Comparison of ENCODE assay signal across 8 mouse cellular contexts in genomic region chr19:44069914-44070232, GRCm38 (mm10). TPM values are rescaled to one million over a fixed set of nuclear protein-coding genes. Genes with fewer than 3 reads are reported as not detected.
DNase-seq lines count a peak whose midpoint lies in the region; ATAC-seq and TF ChIP-seq lines count a peak whose summit lies in the region.

No protein-coding gene starts in this region.

- intact Hi-C loops in left cerebral cortex, postnatal 36 days (cut with DNase I), result no loop called here
- intact Hi-C loops in gastrocnemius, postnatal 36 days (cut with DNase I), result no loop called here

- peak overlapping the region; percentile 76 for H3K4me2 ChIP-seq in heart, embryonic 14.5 days (ENCODE audit: low read length)

- no peaks in the 10 kb centered on the region for H3K9me3 ChIP-seq in heart, embryonic 14.5 days (ENCODE audit: control insufficient read depth, low read length)
- H3K9me3 ChIP-seq in ES-E14 (ENCODE audit: control insufficient read depth, insufficient read depth, low read depth, low read length), result no peaks in the 10 kb centered on the region
- no peaks in the 10 kb centered on the region for H3K9me3 ChIP-seq in hindbrain, embryonic 10.5 days

- no peaks in the 10 kb centered on the region for H3K27me3 ChIP-seq in heart, embryonic 14.5 days (ENCODE audit: control insufficient read depth, insufficient read depth, low read length)
- no peaks in the 10 kb centered on the region; the same call in 1 of the 2 replicates for H3K27me3 ChIP-seq in hindbrain, embryonic 10.5 days (ENCODE audit: insufficient read depth, poor library complexity, severe bottlenecking)

- peak overlapping the region; percentile 77 for H3K9ac ChIP-seq in heart, embryonic 14.5 days (ENCODE audit: low read length)
- H3K9ac ChIP-seq in ES-E14 (ENCODE audit: insufficient read depth, low read depth, low read length, poor library complexity, severe bottlenecking), result peak overlapping the region; percentile 80

- H3K36me3 ChIP-seq in heart, embryonic 14.5 days (ENCODE audit: control insufficient read depth, insufficient read depth, low read length), result peaks cover 36% of the 10 kb centered on the region
- H3K36me3 ChIP-seq in ES-E14 (ENCODE audit: control insufficient read depth, insufficient read depth, low read length, poor library complexity, severe bottlenecking) (peaks cover under 1% of the 10 kb centered on the region; the same call in 1 of the 2 replicates), macrophage (ENCODE audit: inconsistent target) (peaks cover 14% of the 10 kb centered on the region; the same call in 1 of the 2 replicates)
- peaks cover 7% of the 10 kb centered on the region for H3K36me3 ChIP-seq in hindbrain, embryonic 10.5 days

- in situ Hi-C loops in ES-E14 (cut with MboI; ENCODE audit: low sequenced_read_pairs in 2 of 2, unreplicated experiment in 2 of 2), result no loop called here

- peaks cover 41% of the 10 kb centered on the region for H3K79me2 ChIP-seq in macrophage (ENCODE audit: inconsistent target)

- ATAC-seq in heart, embryonic 14.5 days (ENCODE audit: insufficient number of reproducible peaks, insufficient read depth, low FRiP score, low read depth), result no peak

- H3K27ac ChIP-seq in heart, embryonic 14.5 days (replicated peaks in 1 of 2; ENCODE audit: control insufficient read depth in 1 of 2, insufficient read depth in 1 of 2, low read depth in 2 of 2, low read length in 2 of 2), result peak overlapping the region; percentile 9 to 33; a peak in 3 of 4 replicates
- no peak overlapping the region for H3K27ac ChIP-seq in ES-E14 (ENCODE audit: insufficient read depth, low read depth, low read length, poor library complexity, severe bottlenecking)
- H3K27ac ChIP-seq in hindbrain, embryonic 10.5 days, result peak overlapping the region; percentile 88
- H3K27ac ChIP-seq in macrophage, result no peak overlapping the region

- WGBS in heart, embryonic 14.5 days, result 13% methylated on average over 4 of the region's 4 CpGs
- WGBS in hindbrain, embryonic 10.5 days, result 7% methylated on average over 4 of the region's 4 CpGs
- 8% methylated on average over 4 of the region's 4 CpGs for WGBS in macrophage (ENCODE audit: missing documents)

- peak overlapping the region; percentile 53 to 71 for H3K4me3 ChIP-seq in heart, embryonic 14.5 days (ENCODE audit: control insufficient read depth in 1 of 2, insufficient read depth in 1 of 2, low read depth in 1 of 2, low read length in 2 of 2)
- H3K4me3 ChIP-seq in ES-E14 (ENCODE audit: insufficient read depth in 1 of 2, low read depth in 1 of 2, low read length in 2 of 2, poor library complexity in 1 of 2, severe bottlenecking in 1 of 2) (peak overlapping the region; percentile 83 to 87), macrophage (ENCODE audit: inconsistent target) (peak overlapping the region; percentile 4; the same call in 1 of the 2 replicates)
- peak overlapping the region; percentile 81 for H3K4me3 ChIP-seq in hindbrain, embryonic 10.5 days

- no peak for DNase-seq in heart, adult 18-20 months
- DNase-seq in ES-E14 (ENCODE audit: low read depth, low spot score), result no peak
- DNase-seq in hindbrain, embryonic 10.5 days (ENCODE audit: low spot score), result no peak
- no peak for DNase-seq in left cerebral cortex, postnatal 36 days (ENCODE audit: low spot score in 2 of 2)
- DNase-seq in gastrocnemius, postnatal 36 days, result no peak
- DNase-seq in thymus, postnatal 0 days (ENCODE audit: low spot score), result no peak

- H3K4me1 ChIP-seq in heart, embryonic 14.5 days (ENCODE audit: control insufficient read depth in 2 of 2, insufficient read depth in 2 of 2, low read length in 2 of 2), result no peaks in the 10 kb centered on the region
- H3K4me1 ChIP-seq in ES-E14 (ENCODE audit: control insufficient read depth in 2 of 2, insufficient read depth in 2 of 2, low read length in 2 of 2, poor library complexity in 1 of 2), result peaks cover 1 to 6% of the 10 kb centered on the region in 2 experiments; a peak in 2 of 4 replicates
- H3K4me1 ChIP-seq in hindbrain, embryonic 10.5 days (replicated peaks), result peaks cover 25% of the 10 kb centered on the region

TF ChIP-seq in ES-E14, 5 proteins besides CTCF, POLR2A, EP300 and RAD21:
- no peak for TF ChIP-seq MAFK (IDR thresholded peaks at IDR 0.05; ENCODE audit: insufficient read depth, low read depth, low read length)
- no peak for TF ChIP-seq CHD2 (IDR thresholded peaks at IDR 0.05; ENCODE audit: low read depth, low read length)

RNA-seq across cellular contexts. Expression of gene Erlin1, which starts 0.3 kb away (rescaled TPM):
- polyA plus RNA-seq in heart, embryonic 14.5 days (2014; fragmentation: Nextera tagmentation; extraction: Ambion mirVana), result 12.2 and 13.9 TPM in 2 replicates
- 10 to 100 TPM in 1 of 2 experiments, 1 to 10 TPM in 1; 9.1 to 11.2 TPM for total RNA-seq in heart, adult 18-20 months (2021)
- 20.9 and 22.7 TPM in 2 replicates for total RNA-seq in ES-E14 (2012; rRNA removed)
- polyA plus RNA-seq in hindbrain, embryonic 10.5 days (2016; fragmentation: Nextera tagmentation; extraction: Ambion mirVana), result 18.5 and 24.3 TPM in 2 replicates
- 10 to 100 TPM; 16.3 to 50.8 (median 29.0) TPM for total RNA-seq in macrophage (2018; cell fraction: chromatin; rRNA removed)
- total RNA-seq in macrophage (2018; cell fraction: cytosol; rRNA removed), result 10 to 100 TPM; 20.6 to 38.4 (median 31.4) TPM
- 10 to 100 TPM; 22.1 to 61.6 (median 38.1) TPM for total RNA-seq in macrophage (2018; cell fraction: nucleus; rRNA removed)
- polyA plus RNA-seq in macrophage (2018), result 27.9 to 30.5 TPM (median 29.9 TPM) in 3 replicates
- total RNA-seq in left cerebral cortex, postnatal 36 days (2021), result 10 to 100 TPM; 20.8 to 23.2 TPM
- total RNA-seq in gastrocnemius, postnatal 36 days (2021), result 1 to 10 TPM; 3.1 to 4.0 TPM
- 14.0 and 15.0 TPM in 2 replicates for polyA plus RNA-seq in thymus, postnatal 0 days (2015; fragmentation: Nextera tagmentation; extraction: Ambion mirVana)

RNA-seq across cellular contexts. Expression of gene Chuk, which starts 37.4 kb away (rescaled TPM):
- 32.2 and 33.9 TPM in 2 replicates for polyA plus RNA-seq in heart, embryonic 14.5 days (2014; fragmentation: Nextera tagmentation; extraction: Ambion mirVana)
- total RNA-seq in heart, adult 18-20 months (2021), result 10 to 100 TPM; 25.8 to 28.0 TPM
- total RNA-seq in ES-E14 (2012; rRNA removed), result 52.9 and 57.4 TPM in 2 replicates
- polyA plus RNA-seq in hindbrain, embryonic 10.5 days (2016; fragmentation: Nextera tagmentation; extraction: Ambion mirVana), result 40.1 and 45.0 TPM in 2 replicates
- total RNA-seq in macrophage (2018; cell fraction: chromatin; rRNA removed), result 100 to 1,000 TPM; 183 to 380 (median 321) TPM
- 10 to 100 TPM; 26.3 to 41.9 (median 35.5) TPM for total RNA-seq in macrophage (2018; cell fraction: cytosol; rRNA removed)
- 100 to 1,000 TPM; 112 to 221 (median 157) TPM for total RNA-seq in macrophage (2018; cell fraction: nucleus; rRNA removed)
- polyA plus RNA-seq in macrophage (2018), result 20.5 to 49.0 TPM (median 40.3 TPM) in 3 replicates
- 10 to 100 TPM; 33.4 to 60.7 TPM for total RNA-seq in left cerebral cortex, postnatal 36 days (2021)
- total RNA-seq in gastrocnemius, postnatal 36 days (2021), result 10 to 100 TPM; 13.7 to 17.8 TPM
- polyA plus RNA-seq in thymus, postnatal 0 days (2015; fragmentation: Nextera tagmentation; extraction: Ambion mirVana), result 35.4 and 42.2 TPM in 2 replicates

RNA-seq across cellular contexts. Expression of gene Cyp2c23, which starts 40.9 kb away (rescaled TPM):
- not detected in 2 replicates for polyA plus RNA-seq in heart, embryonic 14.5 days (2014; fragmentation: Nextera tagmentation; extraction: Ambion mirVana)
- total RNA-seq in heart, adult 18-20 months (2021), result under 1 TPM in 1 of 2 experiments, not detected in 1; 0.15 TPM
- total RNA-seq in ES-E14 (2012; rRNA removed), result 0.31 and 0.74 TPM in 2 replicates
- not detected in 2 replicates for polyA plus RNA-seq in hindbrain, embryonic 10.5 days (2016; fragmentation: Nextera tagmentation; extraction: Ambion mirVana)
- total RNA-seq in macrophage (2018; cell fraction: chromatin; rRNA removed), result not detected
- total RNA-seq in macrophage (2018; cell fraction: cytosol; rRNA removed), result under 1 TPM in 3 of 26 experiments, not detected in 23; 0.09 to 0.15 (median 0.09) TPM
- total RNA-seq in macrophage (2018; cell fraction: nucleus; rRNA removed), result not detected
- 0.09 TPM in 1 of 3 replicates, not detected in the others for polyA plus RNA-seq in macrophage (2018)
- total RNA-seq in left cerebral cortex, postnatal 36 days (2021), result under 1 TPM; 0.20 to 0.27 TPM
- total RNA-seq in gastrocnemius, postnatal 36 days (2021), result under 1 TPM in 1 of 2 experiments, not detected in 1; 0.23 TPM
- 0.07 TPM in 1 of 2 replicates, not detected in the other for polyA plus RNA-seq in thymus, postnatal 0 days (2015; fragmentation: Nextera tagmentation; extraction: Ambion mirVana)

Comparison
In these comparisons a context has a peak if more than half of its experiments do, and no peak if none do; other contexts are left out.
1. H3K27ac ChIP-seq: peak in heart, embryonic 14.5 days (2 of 2) and hindbrain, embryonic 10.5 days (single experiment); none in ES-E14 (single experiment) and macrophage (single experiment).
2. H3K4me3 ChIP-seq: peak in every context shown above with its lines; median percentile 85 in ES-E14; 81 in hindbrain, embryonic 10.5 days; 62 in heart, embryonic 14.5 days; 4 in macrophage.